Mouse (Mus musculus): ENCODE measurements at regions not wholly inside any gene's neighbourhood (a gene's known extent, or its start where the extent isn't known, plus 50 kb on each side); places are given as distances from the start of the nearest gene placed in this dataset.
"Not testable (repeated sequence)": the region's sequence is repeated elsewhere in the genome, so short reads cannot be mapped to it uniquely, and the experiment has no call there.

DNA sequence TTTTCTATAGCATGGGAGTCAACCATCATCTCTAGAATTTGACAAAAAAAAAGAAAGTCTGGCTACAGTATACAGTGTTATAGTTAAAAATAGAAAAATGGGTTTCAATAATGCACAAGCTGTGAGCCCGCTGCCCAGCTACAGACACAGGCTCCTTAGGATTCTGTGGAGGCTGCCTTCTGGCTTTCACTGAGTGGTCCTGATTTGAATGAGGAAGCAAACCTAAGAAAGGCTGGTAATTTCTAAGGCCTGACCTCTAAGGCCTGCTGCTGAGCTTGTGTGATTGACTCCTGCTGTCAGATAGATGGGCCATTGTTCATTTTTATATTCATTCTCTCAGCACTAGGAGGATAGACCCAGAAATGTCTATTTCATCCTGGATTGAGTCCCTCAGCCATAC, 67.7 kb downstream of the Alg10b start:
- 98% methylated on average over 1 of the region's 1 CpGs for WGBS
- Histone ChIP-seq H3K36me3 (ENCODE audit: control insufficient read depth, insufficient read depth, low read length) (no peaks in the 10 kb centered on the region), H3K27ac (ENCODE audit: insufficient read depth, low read depth, low read length) (no peak overlapping the region), H3K4me1 (ENCODE audit: control insufficient read depth, insufficient read depth, insufficient read length, low read length) (no peaks in the 10 kb centered on the region), H3K27me3 (ENCODE audit: control insufficient read depth, insufficient read depth, low read length) (no peaks in the 10 kb centered on the region), H3K4me3 (ENCODE audit: low read depth, low read length) (no peak overlapping the region)
- no peak for TF ChIP-seq CTCF (IDR thresholded peaks at IDR 0.05; ENCODE audit: extremely low read depth, insufficient read length, insufficient replicate concordance, low read depth, low read length)
- TF ChIP-seq POLR2A (IDR thresholded peaks at IDR 0.05; ENCODE audit: low read depth, low read length): no peak

DNA sequence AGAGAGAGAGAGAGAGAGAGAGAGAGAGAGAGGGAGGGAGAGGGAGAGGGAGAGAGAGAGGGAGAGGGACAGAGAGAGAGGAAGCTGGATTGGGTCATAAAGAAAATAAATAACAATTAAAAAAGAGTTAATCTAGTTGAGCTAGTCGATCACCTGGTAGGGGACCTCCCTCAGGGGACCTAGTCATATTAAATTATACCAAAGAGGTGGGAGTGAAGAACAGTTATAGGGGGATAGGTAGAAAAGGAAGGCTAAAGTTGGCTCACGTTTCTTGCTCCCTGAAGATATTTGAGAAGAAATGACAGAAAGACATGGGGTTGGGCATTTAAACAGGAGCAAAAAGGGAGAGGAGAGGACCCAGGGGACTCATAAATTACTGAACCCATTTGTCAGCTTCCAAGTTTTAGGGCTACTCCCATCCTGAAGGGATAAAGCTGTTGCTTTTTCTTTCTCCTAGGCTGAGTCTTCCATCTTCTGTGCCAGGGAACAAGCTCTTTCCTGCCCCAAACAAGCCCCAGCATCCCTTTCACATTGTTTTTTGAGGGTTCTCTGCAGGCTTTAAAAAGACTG, 70.3 kb downstream of the Alg10b start:
- Histone ChIP-seq H3K4me3 (ENCODE audit: low read depth, low read length) (no peak overlapping the region), H3K36me3 (ENCODE audit: control insufficient read depth, insufficient read depth, low read length) (no peaks in the 10 kb centered on the region), H3K27me3 (ENCODE audit: control insufficient read depth, insufficient read depth, low read length) (no peaks in the 10 kb centered on the region), H3K27ac (ENCODE audit: insufficient read depth, low read depth, low read length) (no peak overlapping the region), H3K4me1 (ENCODE audit: control insufficient read depth, insufficient read depth, insufficient read length, low read length) (no peaks in the 10 kb centered on the region)
- no peak for TF ChIP-seq CTCF (IDR thresholded peaks at IDR 0.05; ENCODE audit: extremely low read depth, insufficient read length, insufficient replicate concordance, low read depth, low read length)
- no peak for TF ChIP-seq POLR2A (IDR thresholded peaks at IDR 0.05; ENCODE audit: low read depth, low read length)
- WGBS: 53% methylated on average over 2 of the region's 2 CpGs

DNA sequence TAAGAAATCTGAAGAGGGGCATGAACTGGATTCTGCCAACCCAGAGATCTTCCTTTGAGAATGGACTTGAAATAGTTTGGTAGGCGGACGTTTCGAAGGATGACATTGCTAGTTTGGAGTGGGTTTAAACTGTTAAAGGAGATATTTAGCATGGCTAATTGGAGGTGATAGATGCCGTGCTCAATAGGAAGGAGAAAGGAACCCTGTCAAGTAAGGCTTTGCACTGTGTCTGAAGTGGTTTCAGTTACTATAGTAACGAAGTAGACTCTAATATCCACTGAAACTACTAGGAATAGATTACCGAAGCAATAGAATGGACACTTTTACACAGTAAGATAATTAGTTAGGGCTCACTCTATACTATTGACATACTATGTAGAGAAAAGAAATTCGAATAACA, 74.5 kb downstream of the Alg10b start:
- H3K4me3 ChIP-seq (ENCODE audit: low read depth, low read length): no peak overlapping the region
- H3K4me1 ChIP-seq (ENCODE audit: control insufficient read depth, insufficient read depth, insufficient read length, low read length): no peaks in the 10 kb centered on the region
- TF ChIP-seq CTCF (IDR thresholded peaks at IDR 0.05; ENCODE audit: extremely low read depth, insufficient read length, insufficient replicate concordance, low read depth, low read length) (no peak), POLR2A (IDR thresholded peaks at IDR 0.05; ENCODE audit: low read depth, low read length) (no peak)
- H3K36me3 ChIP-seq (ENCODE audit: control insufficient read depth, insufficient read depth, low read length): no peaks in the 10 kb centered on the region
- H3K27me3 ChIP-seq (ENCODE audit: control insufficient read depth, insufficient read depth, low read length): no peaks in the 10 kb centered on the region
- WGBS: 80% methylated on average over 7 of the region's 7 CpGs
- H3K27ac ChIP-seq (ENCODE audit: insufficient read depth, low read depth, low read length): no peak overlapping the region

GRCm38 (mm10) chr15:90303393-90303792, 79.3 kb downstream of the Alg10b start:
- TF ChIP-seq POLR2A (IDR thresholded peaks at IDR 0.05; ENCODE audit: low read depth, low read length) (no peak), CTCF (IDR thresholded peaks at IDR 0.05; ENCODE audit: extremely low read depth, insufficient read length, insufficient replicate concordance, low read depth, low read length) (no peak)
- H3K27ac ChIP-seq (ENCODE audit: insufficient read depth, low read depth, low read length): no peak overlapping the region
- WGBS: 95% methylated on average over 1 of the region's 1 CpGs
- H3K27me3 ChIP-seq (ENCODE audit: control insufficient read depth, insufficient read depth, low read length): no peaks in the 10 kb centered on the region
- no peaks in the 10 kb centered on the region for H3K4me1 ChIP-seq (ENCODE audit: control insufficient read depth, insufficient read depth, insufficient read length, low read length)
- no peaks in the 10 kb centered on the region for H3K36me3 ChIP-seq (ENCODE audit: control insufficient read depth, insufficient read depth, low read length)
- no peak overlapping the region for H3K4me3 ChIP-seq (ENCODE audit: low read depth, low read length)

DNA sequence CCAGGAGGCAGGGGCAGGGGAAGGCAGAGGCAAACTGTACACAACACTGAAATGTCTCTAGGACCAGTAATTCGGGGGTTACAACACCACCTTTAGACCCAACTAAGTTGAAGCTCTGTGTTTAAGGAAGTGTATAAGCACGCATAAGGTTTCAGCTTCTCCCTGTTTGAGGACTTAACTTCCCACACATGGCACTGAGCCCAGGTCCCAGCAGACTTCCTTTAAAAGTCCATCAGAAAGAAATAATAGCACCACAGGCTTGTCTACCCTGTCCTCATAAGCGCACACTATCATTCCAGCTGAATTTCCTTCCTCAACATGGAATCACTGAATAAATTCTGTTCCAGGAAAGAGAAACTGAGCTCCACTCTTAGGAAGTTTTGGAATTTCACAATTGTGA, 80.9 kb downstream of the Alg10b start:
- no peaks in the 10 kb centered on the region for H3K4me1 ChIP-seq (ENCODE audit: control insufficient read depth, insufficient read depth, insufficient read length, low read length)
- 36% methylated on average over 3 of the region's 3 CpGs for WGBS
- H3K27ac ChIP-seq (ENCODE audit: insufficient read depth, low read depth, low read length): no peak overlapping the region
- H3K27me3 ChIP-seq (ENCODE audit: control insufficient read depth, insufficient read depth, low read length): no peaks in the 10 kb centered on the region
- H3K36me3 ChIP-seq (ENCODE audit: control insufficient read depth, insufficient read depth, low read length): no peaks in the 10 kb centered on the region
- TF ChIP-seq CTCF (IDR thresholded peaks at IDR 0.05; ENCODE audit: extremely low read depth, insufficient read length, insufficient replicate concordance, low read depth, low read length): no peak
- no peak for TF ChIP-seq POLR2A (IDR thresholded peaks at IDR 0.05; ENCODE audit: low read depth, low read length)
- H3K4me3 ChIP-seq (ENCODE audit: low read depth, low read length): no peak overlapping the region

DNA sequence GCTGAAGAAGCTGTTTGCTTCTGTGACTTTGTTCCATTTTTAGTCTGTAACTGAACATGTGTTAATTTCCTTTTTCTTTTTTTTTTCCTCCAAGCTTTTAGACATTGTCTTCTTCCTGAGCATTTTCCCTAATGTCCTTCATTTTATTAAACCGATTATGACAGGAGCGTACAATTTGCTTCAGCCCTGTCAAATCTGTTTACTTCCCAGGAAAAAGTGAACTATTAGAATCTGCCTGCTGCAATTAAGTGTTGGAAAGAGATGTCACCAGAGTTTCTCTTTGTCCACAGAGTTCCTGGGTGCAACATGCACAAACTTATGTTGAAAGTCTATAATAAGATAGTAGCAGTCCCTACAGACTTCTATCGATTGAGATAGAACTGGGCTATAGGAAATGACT, 82.8 kb downstream of the Alg10b start:
- Histone ChIP-seq H3K36me3 (ENCODE audit: control insufficient read depth, insufficient read depth, low read length) (no peaks in the 10 kb centered on the region), H3K4me3 (ENCODE audit: low read depth, low read length) (no peak overlapping the region), H3K27me3 (ENCODE audit: control insufficient read depth, insufficient read depth, low read length) (no peaks in the 10 kb centered on the region), H3K27ac (ENCODE audit: insufficient read depth, low read depth, low read length) (no peak overlapping the region), H3K4me1 (ENCODE audit: control insufficient read depth, insufficient read depth, insufficient read length, low read length) (no peaks in the 10 kb centered on the region)
- TF ChIP-seq CTCF (IDR thresholded peaks at IDR 0.05; ENCODE audit: extremely low read depth, insufficient read length, insufficient replicate concordance, low read depth, low read length) (no peak), POLR2A (IDR thresholded peaks at IDR 0.05; ENCODE audit: low read depth, low read length) (no peak)
- 89% methylated on average over 3 of the region's 3 CpGs for WGBS

DNA sequence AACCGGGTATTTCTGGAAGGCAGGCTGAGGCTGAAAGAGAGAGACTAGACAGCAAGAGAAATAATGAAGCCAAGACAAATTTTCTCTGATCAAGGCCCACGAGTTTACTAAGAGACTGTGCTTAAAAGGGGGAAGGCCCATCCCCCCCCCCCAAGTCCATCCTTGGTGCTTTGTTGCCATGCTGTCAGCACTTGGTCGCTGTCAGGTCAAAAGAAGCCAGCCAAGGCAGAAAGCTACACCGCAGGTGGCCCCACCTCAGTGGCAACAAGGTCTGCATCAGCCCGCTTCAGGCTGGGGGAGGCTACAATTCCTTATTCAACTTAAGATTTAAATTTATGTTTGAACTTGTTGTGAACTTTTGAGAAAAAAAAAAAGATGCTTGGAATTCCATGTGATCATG, 84.3 kb downstream of the Alg10b start:
- not testable (repeated sequence) for H3K4me3 ChIP-seq (ENCODE audit: low read depth, low read length); H3K27me3 ChIP-seq (ENCODE audit: control insufficient read depth, insufficient read depth, low read length); H3K27ac ChIP-seq (ENCODE audit: insufficient read depth, low read depth, low read length); H3K4me1 ChIP-seq (ENCODE audit: control insufficient read depth, insufficient read depth, insufficient read length, low read length); H3K36me3 ChIP-seq (ENCODE audit: control insufficient read depth, insufficient read depth, low read length)
- WGBS: 58% methylated on average over 5 of the region's 5 CpGs

GRCm38 (mm10) chr15:90308869-90309268, 84.8 kb downstream of the Alg10b start:
- Histone ChIP-seq H3K27me3 (ENCODE audit: control insufficient read depth, insufficient read depth, low read length) (no peaks in the 10 kb centered on the region), H3K4me1 (ENCODE audit: control insufficient read depth, insufficient read depth, insufficient read length, low read length) (no peaks in the 10 kb centered on the region), H3K36me3 (ENCODE audit: control insufficient read depth, insufficient read depth, low read length) (no peaks in the 10 kb centered on the region), H3K27ac (ENCODE audit: insufficient read depth, low read depth, low read length) (no peak overlapping the region), H3K4me3 (ENCODE audit: low read depth, low read length) (no peak overlapping the region)
- no peak for TF ChIP-seq POLR2A (IDR thresholded peaks at IDR 0.05; ENCODE audit: low read depth, low read length)
- no peak for TF ChIP-seq CTCF (IDR thresholded peaks at IDR 0.05; ENCODE audit: extremely low read depth, insufficient read length, insufficient replicate concordance, low read depth, low read length)
- WGBS: 74% methylated on average over 1 of the region's 1 CpGs
